Mouse (Mus musculus): Measurements from ENCODE around the gene Cep57l1. TPM values are rescaled to one million over a fixed set of nuclear protein-coding genes. Genes with fewer than 3 reads are reported as not detected.
"Not testable (repeated sequence)": the region's sequence is repeated elsewhere in the genome, so short reads cannot be mapped to it uniquely, and the experiment has no call there.

Gene Cep57l1
- polyA plus RNA-seq, 1 experiment from 2014 or later, result 14.9 TPM

DNA sequence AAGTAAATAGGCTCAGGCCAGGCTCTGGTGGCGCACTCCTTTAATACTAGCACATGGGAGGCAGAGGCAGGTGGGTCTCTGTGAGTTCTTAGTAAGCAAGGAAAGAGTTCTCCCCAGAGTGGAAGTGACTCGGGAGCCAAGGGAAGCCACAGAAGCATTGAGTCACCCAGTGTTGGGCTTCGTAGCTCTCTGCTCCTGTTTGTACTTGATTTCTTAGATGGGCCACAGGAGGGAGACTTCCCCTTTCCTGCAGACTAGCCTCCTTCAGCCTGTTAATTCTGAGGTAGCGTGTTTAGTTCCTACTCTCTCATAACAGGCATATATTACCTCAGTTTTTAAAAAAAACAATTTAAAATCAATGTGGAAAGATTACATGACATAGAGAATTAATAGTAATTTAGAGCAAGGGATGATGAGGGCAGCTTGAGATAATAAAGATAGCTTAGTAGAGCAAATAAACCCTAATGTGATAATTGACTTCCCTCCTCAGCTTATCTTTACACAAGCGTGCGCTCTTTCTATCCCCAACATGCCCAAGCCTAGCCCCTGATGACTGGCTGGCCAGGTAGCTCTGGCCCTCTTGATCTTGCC lies 16.9 kb upstream of the Cep57l1 start:
- no peaks in the 10 kb centered on the region for H3K9me3 ChIP-seq (replicated peaks)
- no peaks in the 10 kb centered on the region for H3K36me3 ChIP-seq
- no peak overlapping the region for H3K4me3 ChIP-seq (replicated peaks)
- H3K27me3 ChIP-seq, result no peaks in the 10 kb centered on the region
- no peak for DNase-seq
- ATAC-seq (ENCODE audit: low read depth), result no peak
- no peak overlapping the region for H3K27ac ChIP-seq
- H3K4me1 ChIP-seq (replicated peaks), result peaks cover 29% of the 10 kb centered on the region
- no peak overlapping the region for H3K4me2 ChIP-seq
- no peak overlapping the region for H3K9ac ChIP-seq
- 31% methylated on average over 6 of the region's 6 CpGs for WGBS (ENCODE audit: insufficient replicate concordance)

- ATAC-seq (ENCODE audit: low read depth) (no peak), DNase-seq (no peak)
- H3K9me3 ChIP-seq (replicated peaks), result no peaks in the 10 kb centered on the region
- H3K4me3 ChIP-seq (replicated peaks), result no peak overlapping the region
- no peaks in the 10 kb centered on the region for H3K36me3 ChIP-seq
- peaks cover 29% of the 10 kb centered on the region for H3K4me1 ChIP-seq (replicated peaks)
- no peak overlapping the region for H3K4me2 ChIP-seq
- H3K27ac ChIP-seq, result no peak overlapping the region
- no peak overlapping the region for H3K9ac ChIP-seq
- whole genome bisulfite sequencing (ENCODE audit: insufficient replicate concordance), result 71% methylated on average over 4 of the region's 4 CpGs
- no peaks in the 10 kb centered on the region for H3K27me3 ChIP-seq
These were observed 16.3 kb upstream of the Cep57l1 start for GRCm38 (mm10) chr10:41825996-41826395.

- ATAC-seq (ENCODE audit: low read depth) (no peak), DNase-seq (no peak)
These were observed 15.4 kb upstream of the Cep57l1 start for GRCm38 (mm10) chr10:41825041-41825440.

GRCm38 (mm10) chr10:41823916-41824315 lies 14.2 kb upstream of the Cep57l1 start:
- H3K4me2 ChIP-seq, result no peak overlapping the region
- no peaks in the 10 kb centered on the region for H3K36me3 ChIP-seq
- H3K27me3 ChIP-seq, result no peaks in the 10 kb centered on the region
- WGBS (ENCODE audit: insufficient replicate concordance), result 69% methylated on average over 4 of the region's 4 CpGs
- H3K9me3 ChIP-seq (replicated peaks), result no peaks in the 10 kb centered on the region
- ATAC-seq (ENCODE audit: low read depth) (no peak), DNase-seq (no peak)
- H3K4me1 ChIP-seq (replicated peaks), result peaks cover 29% of the 10 kb centered on the region
- no peak overlapping the region for H3K27ac ChIP-seq
- H3K9ac ChIP-seq, result no peak overlapping the region
- H3K4me3 ChIP-seq (replicated peaks), result no peak overlapping the region

More at GRCm38 (mm10) chr10:41825041-41825440, 15.4 kb upstream of the Cep57l1 start:
- no peak overlapping the region for H3K4me2 ChIP-seq
- no peak overlapping the region for H3K9ac ChIP-seq
- no peak overlapping the region for H3K4me3 ChIP-seq (replicated peaks)
- H3K36me3 ChIP-seq, result no peaks in the 10 kb centered on the region
- peaks cover 29% of the 10 kb centered on the region for H3K4me1 ChIP-seq (replicated peaks)
- no peak overlapping the region for H3K27ac ChIP-seq
- WGBS (ENCODE audit: insufficient replicate concordance), result 85% methylated on average over 10 of the region's 10 CpGs
- no peaks in the 10 kb centered on the region for H3K27me3 ChIP-seq
- H3K9me3 ChIP-seq (replicated peaks), result no peaks in the 10 kb centered on the region

- not testable (repeated sequence) for H3K27me3 ChIP-seq; H3K27ac ChIP-seq; H3K4me3 ChIP-seq (replicated peaks); H3K9ac ChIP-seq; H3K9me3 ChIP-seq (replicated peaks); ATAC-seq (ENCODE audit: low read depth); H3K36me3 ChIP-seq; H3K4me2 ChIP-seq; DNase-seq
- WGBS (ENCODE audit: insufficient replicate concordance), result 86% methylated on average over 3 of the region's 4 CpGs
- peaks cover 24% of the 10 kb centered on the region for H3K4me1 ChIP-seq (replicated peaks)
These were observed 13.6 kb upstream of the Cep57l1 start for GRCm38 (mm10) chr10:41823282-41823675.

GRCm38 (mm10) chr10:41822573-41823281 lies 13.1 kb upstream of the Cep57l1 start:
- WGBS (ENCODE audit: insufficient replicate concordance), result 77% methylated on average over 5 of the region's 5 CpGs
- Histone ChIP-seq H3K27ac (no peak overlapping the region), H3K9ac (no peak overlapping the region), H3K4me1 (replicated peaks) (peaks cover 19% of the 10 kb centered on the region), H3K36me3 (no peaks in the 10 kb centered on the region), H3K4me3 (replicated peaks) (no peak overlapping the region), H3K9me3 (replicated peaks) (no peaks in the 10 kb centered on the region), H3K27me3 (no peaks in the 10 kb centered on the region), H3K4me2 (no peak overlapping the region)
- DNase-seq, result no peak
- ATAC-seq (ENCODE audit: low read depth), result no peak

GRCm38 (mm10) chr10:41821171-41821570 lies 11.5 kb upstream of the Cep57l1 start:
- no peak overlapping the region for H3K4me2 ChIP-seq
- 76% methylated on average over 6 of the region's 6 CpGs for WGBS (ENCODE audit: insufficient replicate concordance)
- no peak for ATAC-seq (ENCODE audit: low read depth)
- peaks cover 12% of the 10 kb centered on the region for H3K4me1 ChIP-seq (replicated peaks)
- H3K4me3 ChIP-seq (replicated peaks), result no peak overlapping the region
- no peaks in the 10 kb centered on the region for H3K36me3 ChIP-seq
- no peak overlapping the region for H3K27ac ChIP-seq
- no peaks in the 10 kb centered on the region for H3K27me3 ChIP-seq
- no peak for DNase-seq
- no peak overlapping the region for H3K9ac ChIP-seq
- H3K9me3 ChIP-seq (replicated peaks), result no peaks in the 10 kb centered on the region

GRCm38 (mm10) chr10:41820401-41820800 lies 10.7 kb upstream of the Cep57l1 start:
- ATAC-seq (ENCODE audit: low read depth) (no peak), DNase-seq (no peak)
- WGBS (ENCODE audit: insufficient replicate concordance), result 78% methylated on average over 5 of the region's 5 CpGs

DNA sequence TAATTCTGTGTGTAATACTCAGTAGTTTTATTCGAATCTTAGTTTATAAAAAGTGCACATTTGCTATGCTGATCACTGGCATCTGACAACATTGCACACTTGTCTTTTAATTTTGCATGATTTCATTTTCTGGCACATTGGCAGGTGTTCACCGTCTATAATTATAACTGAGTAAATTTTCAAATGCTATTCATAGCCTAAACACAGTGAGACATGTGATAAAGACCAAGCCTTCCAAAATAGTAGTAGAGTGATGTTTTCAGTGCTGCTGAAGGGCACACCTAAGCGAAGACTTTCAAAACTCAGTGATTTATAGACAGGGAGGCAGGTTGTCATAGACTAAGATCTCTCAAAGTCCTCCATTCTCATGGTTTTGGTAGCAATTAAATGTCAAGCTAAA lies 9.6 kb upstream of the Cep57l1 start:
- Histone ChIP-seq H3K27me3 (no peaks in the 10 kb centered on the region), H3K36me3 (no peaks in the 10 kb centered on the region), H3K4me2 (no peak overlapping the region), H3K27ac (no peak overlapping the region), H3K9ac (no peak overlapping the region), H3K9me3 (replicated peaks) (no peaks in the 10 kb centered on the region), H3K4me3 (replicated peaks) (no peak overlapping the region), H3K4me1 (replicated peaks) (peaks cover 22% of the 10 kb centered on the region)
- 81% methylated on average over 3 of the region's 3 CpGs for WGBS (ENCODE audit: insufficient replicate concordance)
- DNase-seq, result no peak
- no peak for ATAC-seq (ENCODE audit: low read depth)

More at GRCm38 (mm10) chr10:41820401-41820800, 10.7 kb upstream of the Cep57l1 start:
- no peaks in the 10 kb centered on the region for H3K27me3 ChIP-seq
- no peaks in the 10 kb centered on the region for H3K9me3 ChIP-seq (replicated peaks)
- H3K4me2 ChIP-seq, result no peak overlapping the region
- H3K9ac ChIP-seq, result no peak overlapping the region
- no peaks in the 10 kb centered on the region for H3K36me3 ChIP-seq
- no peak overlapping the region for H3K4me3 ChIP-seq (replicated peaks)
- H3K27ac ChIP-seq, result no peak overlapping the region
- peaks cover 14% of the 10 kb centered on the region for H3K4me1 ChIP-seq (replicated peaks)

- not testable (repeated sequence) for H3K4me2 ChIP-seq; H3K4me3 ChIP-seq (replicated peaks); H3K36me3 ChIP-seq; DNase-seq; H3K27me3 ChIP-seq; ATAC-seq (ENCODE audit: low read depth); H3K9me3 ChIP-seq (replicated peaks); H3K27ac ChIP-seq; H3K9ac ChIP-seq
- peaks cover 28% of the 10 kb centered on the region for H3K4me1 ChIP-seq (replicated peaks)
- WGBS (ENCODE audit: insufficient replicate concordance), result 65% methylated on average over 6 of the region's 6 CpGs
These were observed 9.0 kb upstream of the Cep57l1 start for GRCm38 (mm10) chr10:41818733-41819070.

- Histone ChIP-seq H3K4me2 (no peak overlapping the region), H3K4me3 (replicated peaks) (no peak overlapping the region), H3K27ac (no peak overlapping the region), H3K4me1 (replicated peaks) (peaks cover 34% of the 10 kb centered on the region), H3K27me3 (no peaks in the 10 kb centered on the region), H3K9ac (no peak overlapping the region), H3K9me3 (replicated peaks) (no peaks in the 10 kb centered on the region), H3K36me3 (no peaks in the 10 kb centered on the region)
- ATAC-seq (ENCODE audit: low read depth), result no peak
- WGBS (ENCODE audit: insufficient replicate concordance), result 77% methylated on average over 8 of the region's 8 CpGs
- no peak for DNase-seq
These were observed 8.5 kb upstream of the Cep57l1 start for GRCm38 (mm10) chr10:41818036-41818732.
